Mouse (Mus musculus): ENCODE measurements around the gene Pdzd7.

Pdzd7 gene

GRCm38 (mm10) chr19:45030111-45030510 is 15.4 kb downstream of the Pdzd7 start:
- DNase-seq = no peak

- no peak for DNase-seq
Measured at GRCm38 (mm10) chr19:45029571-45029970, 15.9 kb downstream of the Pdzd7 start.

GRCm38 (mm10) chr19:45028746-45029145 is 16.8 kb downstream of the Pdzd7 start:
- DNase-seq = no peak

DNA sequence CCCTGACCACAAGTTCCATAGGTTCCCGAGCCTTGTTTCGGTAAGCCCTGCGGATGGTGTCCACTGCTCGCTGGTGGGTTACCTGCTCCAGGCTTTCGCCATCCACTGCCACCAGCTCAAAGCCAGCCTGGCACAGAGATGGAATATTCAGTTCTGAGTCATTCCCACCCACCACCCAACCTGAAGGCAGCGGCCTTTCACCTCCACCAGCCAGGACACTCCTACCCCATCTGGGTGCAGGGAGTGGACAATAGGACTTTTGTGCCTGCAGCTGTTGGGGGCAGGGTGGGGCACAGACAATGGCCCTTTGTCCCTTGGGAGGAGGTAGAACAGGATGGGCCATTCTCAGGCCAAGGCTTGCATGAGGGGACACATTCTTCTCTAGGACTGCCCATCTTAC is 17.7 kb downstream of the Pdzd7 start:
- no peak for DNase-seq

- no peak for DNase-seq
Measured at GRCm38 (mm10) chr19:45026958-45027670, 18.4 kb downstream of the Pdzd7 start.

DNA sequence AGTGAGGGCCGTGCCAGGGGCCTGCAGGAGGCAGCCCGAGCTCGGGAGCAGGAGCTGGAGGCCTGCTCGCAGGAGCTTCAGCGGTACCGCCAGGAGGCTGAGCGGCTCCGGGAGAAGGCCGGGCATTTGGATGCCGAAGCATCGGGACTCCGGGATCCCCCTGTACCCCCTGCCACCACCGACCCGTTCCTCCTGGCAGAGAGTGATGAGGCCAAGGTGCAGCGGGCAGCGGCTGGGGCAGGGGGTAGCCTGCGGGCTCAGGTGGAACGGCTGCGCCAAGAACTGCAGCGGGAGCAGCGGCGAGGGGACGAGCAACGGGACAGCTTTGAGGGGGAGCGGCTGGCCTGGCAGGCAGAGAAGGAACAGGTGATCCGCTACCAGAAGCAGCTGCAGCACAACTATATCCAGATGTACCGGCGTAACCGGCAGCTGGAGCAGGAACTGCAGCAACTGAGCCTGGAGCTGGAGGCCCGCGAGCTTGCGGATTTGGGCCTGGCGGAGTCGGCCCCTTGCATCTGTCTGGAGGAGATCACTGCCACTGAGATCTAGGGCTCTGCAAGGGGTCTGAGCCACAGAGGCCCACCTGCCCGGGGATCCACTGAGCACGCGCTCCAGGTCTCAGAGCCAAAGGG is 19.5 kb downstream of the Pdzd7 start:
- DNase-seq = no peak

DNA sequence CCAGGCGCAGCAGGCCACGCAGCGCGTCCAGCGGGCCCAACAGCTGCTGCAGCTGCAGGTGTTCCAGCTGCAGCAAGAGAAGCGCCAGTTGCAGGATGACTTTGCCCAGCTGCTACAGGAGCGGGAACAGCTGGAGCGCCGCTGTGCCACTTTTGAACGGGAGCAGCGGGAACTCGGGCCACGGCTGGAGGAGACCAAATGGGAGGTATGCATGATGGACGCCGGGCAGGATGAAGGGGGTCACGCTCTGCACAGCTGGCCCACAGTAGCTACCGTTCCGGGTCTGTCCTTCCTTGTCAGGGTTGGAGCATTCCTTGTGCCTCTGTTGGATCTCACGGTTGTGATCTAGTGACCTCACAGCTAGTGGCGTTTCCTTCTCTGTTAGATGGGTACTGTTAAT is 20.7 kb downstream of the Pdzd7 start:
- DNase-seq = no peak

GRCm38 (mm10) chr19:45023993-45024392 is 21.5 kb downstream of the Pdzd7 start:
- no peak for DNase-seq

DNA sequence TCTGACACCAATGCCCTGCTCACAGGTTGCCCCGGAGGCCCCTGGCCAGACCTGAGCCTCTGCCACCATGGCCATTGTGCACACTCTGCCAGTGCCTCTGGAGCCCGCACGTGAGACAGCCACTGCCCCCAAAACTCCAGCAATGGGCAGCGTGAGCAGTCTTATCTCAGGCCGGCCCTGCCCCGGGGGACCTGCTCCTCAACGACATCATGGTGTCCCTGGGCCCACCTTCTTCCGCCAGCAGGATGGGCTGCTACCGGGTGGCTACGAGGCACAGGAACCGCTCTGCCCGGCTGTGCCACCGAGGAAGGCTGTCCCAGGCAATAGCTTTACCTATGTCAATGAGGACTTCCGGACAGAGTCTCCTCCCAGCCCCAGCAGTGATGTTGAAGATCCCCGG is 24.2 kb downstream of the Pdzd7 start:
- no peak for DNase-seq

DNA sequence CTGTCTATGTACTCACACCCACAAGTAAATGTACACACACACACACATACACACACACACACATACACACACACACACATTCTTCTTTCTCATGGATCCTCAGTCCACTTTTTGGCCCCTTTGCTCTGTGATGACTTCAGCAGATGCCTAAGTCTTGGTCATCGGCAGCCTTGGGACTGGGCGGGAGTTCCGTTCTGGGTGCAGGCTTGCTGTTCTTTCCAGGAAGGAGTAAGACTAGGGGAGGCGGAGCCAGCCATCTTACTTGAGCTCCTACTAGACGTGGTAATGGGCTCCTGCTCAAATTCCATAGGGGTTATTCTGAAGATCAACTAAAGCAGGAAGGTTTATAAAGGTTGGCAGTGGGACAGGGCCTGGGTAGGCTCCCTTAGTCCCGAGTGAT is 25.2 kb downstream of the Pdzd7 start:
- DNase-seq = no peak

- no peak for DNase-seq
Measured at GRCm38 (mm10) chr19:45018351-45018831, 27.1 kb downstream of the Pdzd7 start.

GRCm38 (mm10) chr19:45017909-45018308 is 27.6 kb downstream of the Pdzd7 start:
- DNase-seq = peak; percentile 84

DNA sequence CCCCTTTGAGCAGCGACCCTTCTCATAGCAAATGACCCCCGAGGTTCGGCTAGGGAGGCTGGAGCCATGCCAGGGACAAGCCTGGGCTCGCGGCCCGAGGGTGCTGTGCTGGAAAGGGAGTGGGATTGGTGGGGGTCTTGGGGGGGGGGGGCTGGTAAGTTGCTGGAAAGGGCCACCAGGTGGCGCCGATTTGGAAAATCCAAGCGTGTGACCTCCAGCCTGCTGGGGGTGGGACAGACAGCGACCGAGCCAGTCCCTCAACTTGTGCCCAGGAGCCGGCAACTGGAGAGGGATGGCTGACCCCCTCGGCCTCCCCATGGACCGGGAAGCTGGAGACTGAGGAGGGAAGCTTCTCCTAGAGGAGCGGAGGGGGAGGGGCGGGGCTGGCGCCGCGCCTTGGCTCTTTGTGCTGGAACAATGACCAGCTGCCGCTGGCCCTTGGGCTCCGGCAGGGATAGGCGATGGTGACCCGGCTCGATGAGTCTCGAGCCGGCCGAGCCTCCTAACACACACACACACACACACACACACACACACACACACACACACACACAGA is 28.2 kb downstream of the Pdzd7 start:
- DNase-seq = peak; percentile 68

GRCm38 (mm10) chr19:45016341-45017215 is 28.9 kb downstream of the Pdzd7 start:
- DNase-seq = peak; percentile 72

GRCm38 (mm10) chr19:45015518-45016281 is 29.8 kb downstream of the Pdzd7 start:
- DNase-seq = peak; percentile 49

- no peak for DNase-seq
Measured at GRCm38 (mm10) chr19:45014981-45015402, 30.5 kb downstream of the Pdzd7 start.

DNA sequence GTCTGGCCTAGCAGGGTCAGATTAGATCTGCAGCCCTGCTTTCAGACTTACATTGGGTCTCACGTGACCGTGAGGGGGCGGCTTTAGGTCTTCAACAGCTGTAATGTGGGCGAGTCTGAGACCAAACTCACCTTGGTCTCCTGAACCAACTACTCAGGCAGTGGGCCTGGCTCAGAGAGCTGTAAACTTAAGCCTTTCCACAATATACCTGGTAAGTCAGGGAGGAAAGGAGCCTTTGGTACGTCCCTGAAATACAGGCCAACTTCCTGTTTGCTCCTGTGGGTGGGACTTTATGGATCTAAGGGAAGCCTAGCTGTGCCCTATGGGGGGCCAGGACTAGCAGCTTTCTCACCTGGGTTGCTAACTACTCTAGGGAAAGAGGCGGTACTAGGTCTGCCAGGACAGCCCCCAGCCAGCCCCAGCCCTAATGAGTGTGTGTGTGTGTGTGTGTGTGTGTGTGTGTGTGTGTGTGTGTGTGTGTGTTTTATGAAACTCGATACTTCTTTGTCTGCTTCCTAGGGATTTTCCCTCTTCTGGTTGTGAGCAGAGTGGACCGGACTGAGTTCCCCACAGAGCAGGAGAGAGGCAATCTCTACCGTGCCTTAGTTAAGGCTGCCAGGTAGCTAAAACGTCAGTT is 31.1 kb downstream of the Pdzd7 start, which contains the start of gene Lzts2:
Lzts2 (plus strand) TSS at position 80 of the 637 bp plus-strand sequence.
- no peak for DNase-seq

DNA sequence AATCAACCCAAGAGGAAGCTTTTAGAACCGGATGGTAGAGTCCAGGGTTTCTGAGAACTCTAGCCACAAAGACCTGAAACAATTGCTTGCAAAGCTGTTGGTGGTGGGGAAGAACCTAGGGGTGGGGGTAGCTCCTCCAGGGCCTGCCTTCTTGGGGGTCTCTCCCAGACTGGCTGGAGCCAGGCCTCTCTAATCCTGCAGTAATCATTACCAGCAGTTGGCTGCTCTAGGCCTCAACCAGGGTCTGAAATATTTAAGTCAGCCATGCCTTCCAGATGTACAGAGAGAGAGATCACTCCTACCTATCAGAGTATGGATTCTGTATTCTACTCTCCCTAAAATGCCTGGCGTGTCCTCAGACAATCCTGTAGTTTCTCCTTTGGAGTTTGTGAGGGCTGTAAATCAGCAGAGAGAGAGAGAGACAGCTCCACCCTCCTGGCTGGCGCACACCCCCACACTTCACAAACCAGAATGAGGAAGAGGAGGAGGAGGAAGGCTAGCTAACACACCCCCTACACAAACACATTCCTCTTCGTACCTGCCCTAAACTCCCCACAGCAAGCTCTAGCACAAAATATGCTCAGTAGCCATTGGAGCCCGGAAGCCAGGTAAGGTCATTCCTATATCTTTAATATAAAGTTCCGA is 31.8 kb downstream of the Pdzd7 start:
- DNase-seq = no peak

DNA sequence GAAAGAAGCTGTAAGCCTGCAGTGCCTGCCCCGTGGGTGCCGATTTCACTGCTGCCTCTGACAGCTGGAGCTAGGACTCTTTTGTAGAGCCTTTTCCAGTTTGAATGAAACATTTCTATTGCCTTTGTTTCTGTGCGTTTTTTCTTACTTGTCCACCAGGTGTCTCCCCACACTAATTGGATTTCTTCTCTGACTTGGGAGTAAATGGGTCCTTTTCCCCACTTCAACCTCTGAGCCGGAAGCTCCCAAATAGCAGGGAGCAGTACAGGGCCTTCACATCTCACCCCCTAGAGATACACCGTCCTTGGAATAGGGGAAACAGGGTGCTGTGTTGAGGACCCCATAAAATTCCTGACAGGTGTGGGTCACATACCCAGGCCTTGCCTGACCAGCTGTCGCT is 32.9 kb downstream of the Pdzd7 start:
- DNase-seq = no peak

DNA sequence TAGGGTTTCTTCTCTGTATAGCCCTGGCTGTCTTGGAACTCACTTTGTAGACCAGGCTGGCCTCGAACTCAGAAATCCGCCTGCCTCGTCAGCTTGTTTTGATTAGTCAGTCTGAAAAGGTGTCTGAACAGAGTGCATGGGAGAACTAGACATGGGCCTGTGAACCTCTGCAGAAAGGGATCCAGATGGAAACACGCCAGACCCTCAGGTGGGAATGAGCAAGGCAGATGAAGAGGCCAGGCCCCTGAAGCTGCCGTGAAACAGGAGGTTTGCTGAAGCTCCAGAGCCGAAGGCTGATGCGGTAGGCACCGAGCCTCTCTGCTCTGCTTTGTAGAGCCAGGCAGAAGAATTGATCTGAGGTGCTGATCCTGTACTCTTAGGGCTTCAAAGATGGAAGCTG is 33.3 kb downstream of the Pdzd7 start:
- no peak for DNase-seq

DNA sequence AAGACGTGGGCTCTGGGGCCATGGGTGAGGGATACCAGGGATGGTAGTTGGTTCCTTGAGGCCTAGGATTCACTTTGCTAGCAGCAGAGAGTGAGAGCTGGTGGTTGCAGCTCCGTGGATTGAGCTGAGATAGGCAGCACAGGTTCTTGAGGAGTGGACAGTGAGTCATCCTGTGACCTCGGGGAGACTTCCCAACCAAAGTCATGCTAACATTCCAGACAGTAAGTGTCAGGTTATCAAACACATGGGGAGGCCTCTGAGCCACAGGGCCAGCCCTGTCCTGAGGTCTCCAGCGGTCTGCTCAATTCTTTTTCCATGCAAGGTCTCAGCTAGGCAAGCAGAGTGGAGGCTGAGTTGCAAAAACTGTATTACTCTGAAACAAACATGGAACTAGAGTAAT is 34.9 kb downstream of the Pdzd7 start:
- DNase-seq = no peak

Data from right cerebral cortex, adult 18-20 months (tissue).